Mouse (Mus musculus) heart, postnatal 0 days (tissue): Measurements from ENCODE around the gene 4930469K13Rik.

Source experiments
- CTCF ChIP-seq: IDR thresholded peaks from 2 replicates; pipeline ENCODE4 v1.5.1; 2016; ENCODE audit warnings: antibody characterized with exemption, control low read depth, low read depth
- EP300 ChIP-seq: IDR thresholded peaks from 2 replicates; pipeline ENCODE4 v1.6.1; 2016; ENCODE audit warnings: antibody characterized with exemption, low read depth

DNA sequence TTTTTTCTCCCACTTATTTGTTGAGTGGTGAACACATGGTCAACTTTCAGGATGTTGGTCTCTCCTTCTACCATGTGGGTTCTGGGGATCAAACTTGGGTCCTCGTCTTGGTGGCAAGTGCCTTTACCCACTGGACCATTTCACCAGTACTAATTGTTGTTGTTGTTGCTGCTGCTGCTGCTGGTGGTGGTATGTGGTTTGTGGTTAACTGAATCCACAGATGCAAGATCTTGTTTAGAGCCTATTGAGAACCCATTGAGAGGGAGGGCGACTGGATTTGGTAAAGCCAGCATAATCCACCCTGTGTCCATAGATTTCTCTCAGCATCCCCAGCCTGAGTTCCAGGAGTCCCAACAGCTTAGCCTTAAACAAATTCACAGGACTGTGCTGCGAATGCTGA, 97.9 kb downstream of the 4930469K13Rik start:
- TF ChIP-seq CTCF (no peak), EP300 (no peak)
